Mouse (Mus musculus): ENCODE results near the gene Fbxl18. TPM values are rescaled to one million over a fixed set of nuclear protein-coding genes. Genes with fewer than 3 reads are reported as not detected.

The Fbxl18 gene
- 8.5 and 21.1 TPM in 2 replicates for polyA plus RNA-seq (2012; ENCODE audit: low replicate concordance)

GRCm38 (mm10) chr5:142894918-142895613, at the start of gene Fbxl18:
Fbxl18 (minus strand) TSS chr5:142895421.

GRCm38 (mm10) chr5:142906532-142907047, 11.4 kb upstream of the Fbxl18 start, which contains the start of gene Actb:
Actb (minus strand) TSS chr5:142906754.

GRCm38 (mm10) chr5:142817524-142818434, 77.4 kb downstream of the Fbxl18 start, which contains the start of gene Tnrc18:
Tnrc18 (minus strand) TSS chr5:142817662.

Other genes with a start within 250 kb of the Fbxl18 start
- 3.0 and 3.8 TPM in 2 replicates for gene Slc29a4, start 202.9 kb downstream of the Fbxl18 start, polyA plus RNA-seq (2012; ENCODE audit: low replicate concordance)
- gene Tnrc18, start 77.8 kb downstream of the Fbxl18 start, polyA plus RNA-seq (2012; ENCODE audit: low replicate concordance): 56.3 and 75.5 TPM in 2 replicates
- 500 and 5,139 TPM in 2 replicates for gene Actb, start 11.3 kb upstream of the Fbxl18 start, polyA plus RNA-seq (2012; ENCODE audit: low replicate concordance)
- gene Fscn1, start 64.9 kb upstream of the Fbxl18 start, polyA plus RNA-seq (2012; ENCODE audit: low replicate concordance): 23.6 and 34.0 TPM in 2 replicates
- gene Rnf216, start 217.6 kb upstream of the Fbxl18 start, polyA plus RNA-seq (2012; ENCODE audit: low replicate concordance): 25.1 and 30.9 TPM in 2 replicates

Data from leukemia stem cell, adult 10-12 weeks (primary cell).